Mouse (Mus musculus) urinary bladder, postnatal 4 days (tissue): ENCODE measurements around the gene Mthfd1l.
"Not testable (repeated sequence)": the region's sequence is repeated elsewhere in the genome, so short reads cannot be mapped to it uniquely, and the experiment has no call there.

Experiments used
- DNase-seq, 2 experiments: peaks; one replicate each; pipeline ENCODE4 v3.0.0; 2021 to 2022; ENCODE audit warnings: low spot score in 2 of 2

Mthfd1l gene

DNA sequence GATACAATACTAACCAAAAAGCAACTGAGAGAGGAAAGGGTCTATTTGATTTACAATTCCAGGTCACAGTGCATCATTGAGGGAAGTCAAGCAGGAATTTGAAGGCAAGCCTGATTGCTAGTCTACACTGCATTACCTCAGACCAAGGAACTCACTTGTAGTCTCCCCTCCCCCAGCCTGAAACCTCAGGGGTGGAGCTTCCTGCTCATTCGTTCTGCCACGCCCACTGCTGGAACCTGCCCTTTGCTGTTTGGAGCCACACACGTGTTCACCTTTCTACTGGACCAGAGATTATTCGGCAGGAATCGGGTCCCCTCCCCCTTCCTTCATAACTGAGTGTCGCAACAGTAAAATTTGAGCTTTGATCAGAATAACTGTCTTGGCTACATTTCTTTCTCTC, 230.7 kb downstream of the Mthfd1l start:
- not testable (repeated sequence) for DNase-seq

DNA sequence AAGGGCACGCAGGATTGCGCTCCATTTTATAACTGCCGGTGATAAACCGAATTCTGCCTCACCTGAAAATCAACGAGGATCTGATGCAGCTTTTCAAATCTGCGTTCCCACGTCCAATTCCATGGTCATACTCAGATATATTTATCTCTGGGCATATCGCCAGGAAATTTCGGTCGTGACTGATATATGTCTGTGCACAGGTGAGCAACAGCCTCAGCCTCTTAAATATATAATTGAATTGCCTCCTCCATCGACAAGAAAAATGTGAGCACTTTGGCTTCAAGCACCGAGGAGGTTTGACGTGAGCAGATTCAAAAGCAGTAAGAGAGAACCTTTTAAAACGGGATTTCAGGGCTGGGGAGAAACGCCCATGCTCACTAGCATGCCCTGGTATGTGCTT, 236.1 kb downstream of the Mthfd1l start:
- no peak for DNase-seq

DNA sequence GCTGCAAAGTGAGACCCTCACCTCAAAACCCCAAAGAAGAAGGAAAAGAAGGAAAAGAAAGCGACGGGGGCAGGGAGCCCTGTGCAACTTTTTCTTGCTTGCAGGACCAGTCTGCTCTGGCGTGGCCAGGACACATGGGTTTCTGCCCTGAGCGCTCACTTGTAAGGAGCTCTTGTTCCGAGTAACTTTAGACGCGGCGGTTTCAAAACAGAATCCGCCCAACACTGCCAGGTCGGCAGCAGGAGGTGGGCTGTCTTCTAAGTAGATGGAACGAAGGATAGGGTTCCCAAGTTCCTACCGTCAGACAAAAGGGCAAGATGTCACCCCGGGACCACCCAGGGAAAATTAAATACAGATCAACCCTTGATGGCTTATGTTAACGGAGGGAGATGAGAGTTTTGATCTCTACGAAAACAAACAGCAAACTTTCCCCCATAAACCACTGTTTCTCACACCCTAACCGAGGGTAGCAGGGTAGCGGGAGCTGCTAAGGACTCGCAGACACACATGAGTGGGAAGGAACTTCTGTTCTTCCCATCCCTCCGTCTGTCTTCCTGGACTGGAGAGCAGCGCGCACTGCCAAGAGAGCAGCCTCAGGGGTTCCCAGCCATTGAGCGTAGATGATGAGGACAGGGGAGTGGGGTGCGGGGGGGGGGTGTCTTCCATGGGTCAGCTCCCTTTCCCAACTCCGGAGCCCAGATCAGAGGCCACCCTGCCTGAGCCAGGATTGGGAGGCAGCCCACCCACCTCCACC, 237.6 kb downstream of the Mthfd1l start:
- no peak for DNase-seq

DNA sequence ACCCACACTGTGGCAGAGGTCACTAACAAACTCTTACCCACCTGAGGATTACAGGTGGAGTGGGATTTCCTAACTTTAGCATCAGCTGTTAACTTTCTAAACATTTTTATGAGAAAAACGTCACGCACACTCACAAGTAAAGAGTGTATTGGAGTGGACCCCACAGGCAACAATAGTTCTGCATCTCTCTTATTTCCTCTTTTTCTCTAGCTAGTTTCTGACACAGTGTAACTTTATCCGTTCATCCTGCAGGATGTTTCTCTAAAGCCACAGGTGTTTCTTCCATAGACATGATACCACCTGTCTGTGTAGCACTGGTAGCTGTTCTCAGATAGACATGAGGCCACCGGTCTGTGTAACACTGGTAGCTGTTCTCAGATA, 238.1 kb downstream of the Mthfd1l start:
- DNase-seq: no peak
